Mouse (Mus musculus) spleen, adult 2 months (tissue): ENCODE data around the gene Uvssa.

ENCODE experiments used
- CTCF ChIP-seq: fragments of 200-500 bp; IDR thresholded peaks from 2 replicates; pipeline ENCODE4 v1.5.1; 2011; ENCODE audit warnings: mild to moderate bottlenecking, inconsistent platforms; ENCODE audit not compliant: insufficient read depth, insufficient read length, insufficient replicate concordance; ENCODE audit errors: extremely low read depth
- POLR2A ChIP-seq: fragments of 200-500 bp; IDR thresholded peaks from 2 replicates; pipeline ENCODE4 v1.6.1; 2011; ENCODE audit warnings: low read depth, low read length, inconsistent platforms

DNA sequence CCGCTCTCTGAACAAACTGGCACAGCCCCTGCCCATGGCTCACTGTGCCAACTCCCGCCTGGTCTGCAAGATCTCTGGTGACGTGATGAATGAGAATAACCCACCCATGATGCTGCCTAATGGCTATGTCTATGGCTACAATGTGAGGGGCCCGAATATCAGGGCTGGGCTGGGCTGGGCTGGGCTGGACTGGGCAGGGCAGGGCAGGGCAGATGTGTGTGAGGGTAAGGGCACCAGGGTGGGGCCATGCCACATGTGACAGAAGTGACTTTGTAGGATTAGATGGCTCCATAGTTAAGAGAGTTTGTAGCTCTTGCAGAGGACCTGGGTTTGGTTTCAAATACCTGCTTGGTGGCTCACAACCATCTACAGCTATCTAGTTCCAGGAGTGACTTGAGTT lies 6.7 kb upstream of the Uvssa start:
- no peak for TF ChIP-seq CTCF
- no peak for TF ChIP-seq POLR2A
